Mouse (Mus musculus) adrenal gland, adult 2 months (tissue): ENCODE measurements at regions not wholly inside any gene's neighbourhood (a gene's known extent, or its start where the extent isn't known, plus 50 kb on each side); places are given as distances from the start of the nearest gene placed in this dataset.

ENCODE experiments used
- DNase-seq: peaks from one replicate; pipeline ENCODE4 v3.0.0; 2021
- microRNA-seq, 2 experiments: library from miRNA; unstranded; fragments of <30 nt; microRNA quantifications; one replicate each; pipeline ENCODE4 v1.2.0; 2021

DNA sequence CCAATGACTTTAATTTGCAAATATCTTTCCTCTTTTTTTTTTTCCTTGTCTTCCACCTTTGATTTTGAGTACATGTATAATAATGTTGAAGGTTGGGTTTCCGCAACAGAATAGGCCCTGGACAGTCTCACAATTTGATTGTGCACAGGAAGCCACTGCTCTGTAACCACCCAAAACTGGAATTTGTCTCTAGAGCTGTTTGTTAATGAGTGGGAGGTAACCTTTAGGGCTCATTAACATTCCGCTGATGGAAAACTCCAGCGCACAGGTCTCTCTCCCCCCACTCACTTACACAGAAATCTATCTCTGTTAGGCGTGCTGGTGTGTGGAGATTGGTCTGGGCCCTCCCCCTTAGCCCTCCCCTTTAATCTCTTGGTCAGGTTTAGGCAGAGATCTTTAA is 78.5 kb upstream of the Pmfbp1 start:
- DNase-seq = no peak

DNA sequence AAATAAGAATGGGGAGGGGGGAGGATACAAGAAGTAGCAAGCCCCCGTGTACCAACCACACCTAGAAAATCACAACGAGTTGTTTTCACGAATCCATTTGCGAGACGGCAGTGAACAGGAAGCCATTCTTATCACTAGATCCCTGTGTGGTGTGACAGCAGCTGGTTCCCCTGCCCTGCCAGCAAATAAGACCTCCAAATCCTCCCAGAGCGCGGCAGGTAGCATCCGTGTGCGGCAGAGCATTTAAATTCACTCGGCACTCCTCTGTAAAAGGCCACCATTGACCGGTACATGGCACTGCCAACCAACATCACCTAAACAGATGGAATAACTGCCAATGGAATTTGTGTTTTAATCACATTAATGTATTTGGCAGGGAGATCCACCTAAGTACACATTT is 77.9 kb upstream of the Pmfbp1 start:
- no peak for DNase-seq

DNA sequence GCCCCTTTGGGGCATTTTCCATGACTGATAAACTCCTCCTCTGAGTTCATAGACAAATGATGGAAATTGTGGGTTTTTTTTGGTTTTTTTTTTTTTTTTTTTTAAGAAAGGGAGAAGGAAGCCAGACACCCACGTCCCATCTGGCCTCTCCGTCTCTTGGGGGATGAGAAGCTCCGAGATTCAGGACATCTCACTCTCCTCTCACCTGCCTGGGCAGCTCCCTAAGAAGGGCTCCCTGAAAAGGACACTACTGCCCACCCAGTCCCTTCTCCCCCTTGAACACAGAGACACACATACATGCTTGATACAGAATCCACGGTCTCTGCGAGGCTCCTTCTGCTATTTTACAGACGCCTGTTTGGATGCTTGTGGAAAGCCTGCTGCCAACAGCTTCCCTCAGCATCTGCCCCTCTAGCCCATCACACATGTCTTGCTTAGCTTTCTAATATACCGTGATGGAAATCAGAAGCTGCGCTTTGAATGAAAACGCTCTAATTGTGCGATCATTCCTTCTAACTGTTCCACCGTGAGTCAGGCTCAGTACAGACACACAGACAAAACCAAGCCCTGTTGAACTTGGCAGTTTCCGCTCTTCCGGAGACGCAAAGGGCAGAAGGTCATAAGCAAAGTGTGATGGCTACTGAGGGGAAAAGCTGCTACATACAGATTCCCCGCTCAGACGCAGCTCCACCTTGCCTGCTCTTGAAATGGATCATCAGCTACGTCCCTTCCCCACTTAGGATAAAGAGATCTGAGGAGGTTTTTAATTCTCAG is 77.3 kb upstream of the Pmfbp1 start:
- DNase-seq = no peak

DNA sequence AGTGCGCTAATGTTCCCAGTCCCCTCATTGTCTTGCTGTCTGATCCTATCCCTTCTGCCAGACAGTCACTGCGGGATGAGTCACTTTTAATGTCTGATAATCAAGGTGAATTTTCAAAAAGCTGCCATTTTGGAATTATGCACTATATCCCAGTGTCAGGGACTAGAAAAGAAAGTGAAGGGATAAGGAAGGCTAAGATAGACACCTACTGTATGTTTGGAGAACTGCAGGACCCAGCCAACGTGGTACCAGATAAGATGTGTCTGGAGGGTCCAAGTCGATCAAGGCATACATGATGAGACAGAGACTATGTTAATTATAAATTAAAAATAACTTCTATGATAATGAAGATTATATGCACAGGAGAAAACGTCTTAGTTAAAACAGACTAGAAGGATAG is 76.6 kb upstream of the Pmfbp1 start:
- DNase-seq = peak; percentile 20

DNA sequence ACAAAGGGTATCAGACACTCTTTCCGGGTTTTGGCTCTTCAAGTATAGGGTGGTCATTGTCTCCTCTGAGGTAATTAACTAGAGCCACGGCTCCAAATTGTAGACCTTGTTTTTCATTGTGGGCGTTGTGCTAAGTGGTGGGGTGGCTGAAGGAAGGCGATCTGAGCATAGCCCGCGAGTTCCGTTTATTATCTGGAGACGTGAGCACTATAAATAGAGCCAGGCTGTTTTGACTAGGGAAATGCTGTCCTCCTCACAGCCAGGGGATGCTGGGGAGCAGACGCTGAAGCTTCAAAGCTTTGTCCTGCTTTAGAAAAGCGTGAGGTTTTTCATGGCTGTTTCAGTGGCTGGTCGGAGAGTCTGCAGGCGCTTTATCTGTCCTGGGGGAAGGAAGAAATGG is 75.9 kb upstream of the Pmfbp1 start:
- DNase-seq = no peak

DNA sequence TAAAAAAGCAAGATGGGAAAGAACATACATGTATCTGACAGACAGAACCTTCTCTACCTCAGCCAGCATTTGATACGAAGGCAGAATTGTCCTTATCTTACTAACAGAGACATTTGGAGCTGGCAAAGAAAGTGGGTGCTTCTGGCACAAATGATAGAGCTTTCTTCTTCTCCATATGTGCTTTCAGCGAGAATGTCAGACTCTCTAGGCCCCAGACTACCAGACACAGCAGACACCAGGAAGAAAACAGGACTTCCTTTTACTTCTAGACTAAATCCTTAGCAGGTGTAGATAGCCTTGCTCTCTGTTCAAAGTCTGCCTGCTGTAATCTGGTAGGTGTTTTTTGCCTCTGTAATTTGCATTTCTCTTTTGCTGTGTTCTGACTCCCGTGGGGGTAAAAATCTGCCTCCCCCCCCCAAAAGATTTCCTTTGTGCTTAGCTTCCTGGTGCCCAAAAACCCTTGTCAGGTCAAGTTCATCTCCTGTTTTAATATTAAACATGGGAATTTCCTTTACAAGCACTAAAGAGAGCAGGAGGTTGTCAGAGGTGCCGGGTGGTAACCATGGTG is 74.7 kb upstream of the Pmfbp1 start:
- no peak for DNase-seq

DNA sequence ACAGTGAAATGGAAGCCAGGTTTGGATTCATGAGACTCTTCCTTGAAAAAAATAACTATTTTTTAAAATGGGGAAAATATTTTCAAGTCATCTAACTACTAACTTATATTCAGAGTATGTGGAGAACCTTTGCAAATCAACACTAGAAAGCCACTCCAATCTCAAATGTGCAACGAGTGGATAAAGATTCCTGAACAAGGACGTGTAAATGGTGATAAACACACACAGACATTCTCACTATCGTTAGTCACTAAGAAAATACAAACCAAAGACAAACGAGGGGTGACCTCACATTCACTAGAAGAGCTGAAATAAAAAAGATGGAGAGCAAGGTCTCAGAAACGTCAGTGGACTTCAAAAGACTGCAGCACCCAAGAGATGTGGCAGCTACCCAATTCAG is 69.8 kb upstream of the Pmfbp1 start:
- no peak for DNase-seq

DNA sequence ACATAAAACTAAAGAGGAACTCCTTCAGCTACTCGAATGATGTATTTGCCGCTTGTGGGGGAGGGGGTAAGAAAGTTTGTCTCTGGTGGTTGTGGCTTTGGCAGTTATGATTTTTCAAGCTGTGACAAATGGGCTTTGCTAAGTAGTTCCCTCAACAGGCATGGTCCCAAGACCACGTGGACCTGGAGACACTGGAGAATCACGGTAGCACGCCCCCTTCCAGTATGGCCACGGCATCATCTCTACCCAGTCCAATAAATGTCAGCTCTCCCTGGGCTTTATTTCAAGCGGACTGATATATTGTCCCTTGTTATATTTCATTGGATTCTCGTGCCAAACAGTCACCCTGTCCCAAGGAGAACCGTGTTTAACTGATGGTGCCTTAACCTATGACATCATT is 65.3 kb upstream of the Pmfbp1 start:
- DNase-seq = peak; percentile 3

DNA sequence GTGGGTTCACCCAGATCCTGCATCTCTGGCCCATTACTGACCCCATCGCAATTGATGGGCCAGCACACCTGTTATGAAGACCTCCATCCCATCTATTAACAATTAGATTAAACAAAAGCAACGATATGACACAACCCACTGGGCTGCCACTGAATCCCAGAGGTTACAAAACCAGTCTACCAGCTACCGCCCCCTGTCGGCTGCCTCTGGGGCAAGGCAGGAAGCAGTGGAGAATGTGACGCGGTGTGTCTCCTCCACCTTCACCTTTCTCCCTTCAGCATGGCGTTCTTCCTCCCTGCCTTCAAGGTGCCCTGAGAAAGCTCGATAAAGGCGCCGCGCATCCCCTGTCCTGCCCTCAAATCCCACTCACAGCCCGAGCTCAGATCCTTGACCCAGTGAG is 59.3 kb upstream of the Pmfbp1 start:
- DNase-seq = no peak

DNA sequence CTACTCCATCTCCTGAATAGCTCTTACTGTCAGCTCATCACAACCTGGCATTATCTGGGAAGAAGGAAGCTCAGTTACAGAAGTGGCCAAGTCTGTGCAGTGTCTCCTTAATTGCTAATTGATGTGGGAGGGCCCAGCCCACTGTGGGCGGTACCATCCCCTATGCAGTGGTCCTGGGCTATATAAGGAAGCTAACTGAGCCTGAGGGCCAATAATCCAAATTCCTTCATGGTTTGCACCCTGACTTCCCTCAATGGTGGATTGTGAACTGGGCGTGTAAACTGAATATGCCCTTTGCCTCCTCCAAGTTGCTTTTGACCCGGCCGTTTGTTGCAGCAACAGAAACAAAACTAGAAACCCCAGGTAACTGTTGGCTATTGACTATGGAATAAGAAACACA is 57.8 kb upstream of the Pmfbp1 start:
- no peak for DNase-seq

DNA sequence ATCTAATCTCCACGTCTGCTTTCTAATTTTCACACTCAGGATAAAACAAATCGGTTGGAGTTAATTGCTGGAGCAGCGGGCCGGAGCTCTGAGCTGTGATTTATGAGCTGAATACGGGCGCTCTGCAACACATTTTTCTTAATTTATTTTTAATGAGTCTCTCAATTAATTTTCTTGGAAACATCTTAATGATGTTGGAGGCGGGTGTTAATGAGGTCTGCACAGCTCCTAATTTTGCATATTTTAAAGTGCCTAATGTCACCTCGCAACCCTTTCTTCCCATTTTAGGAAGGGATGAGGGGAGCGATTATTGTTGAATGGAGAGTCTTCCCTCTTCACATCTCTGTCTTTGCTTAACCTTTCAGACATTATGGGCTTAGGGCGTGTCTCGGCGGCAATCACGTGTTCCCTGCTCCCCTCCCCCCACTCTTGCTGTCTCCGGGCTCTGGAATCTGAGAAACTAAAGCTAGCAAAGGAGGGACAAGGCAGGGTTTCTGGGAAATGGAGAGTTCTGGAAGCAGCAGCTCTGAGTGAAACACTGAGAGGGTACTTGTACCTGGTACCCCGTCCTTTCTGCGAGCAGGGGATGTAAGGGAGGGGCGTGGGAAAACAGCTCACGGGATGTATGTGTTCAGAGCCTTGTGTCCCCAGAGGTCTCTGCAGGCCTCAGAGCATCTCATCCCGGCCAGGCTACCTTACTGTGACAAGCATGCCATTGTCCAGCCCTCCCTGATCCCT is 56.8 kb upstream of the Pmfbp1 start:
- no peak for DNase-seq

DNA sequence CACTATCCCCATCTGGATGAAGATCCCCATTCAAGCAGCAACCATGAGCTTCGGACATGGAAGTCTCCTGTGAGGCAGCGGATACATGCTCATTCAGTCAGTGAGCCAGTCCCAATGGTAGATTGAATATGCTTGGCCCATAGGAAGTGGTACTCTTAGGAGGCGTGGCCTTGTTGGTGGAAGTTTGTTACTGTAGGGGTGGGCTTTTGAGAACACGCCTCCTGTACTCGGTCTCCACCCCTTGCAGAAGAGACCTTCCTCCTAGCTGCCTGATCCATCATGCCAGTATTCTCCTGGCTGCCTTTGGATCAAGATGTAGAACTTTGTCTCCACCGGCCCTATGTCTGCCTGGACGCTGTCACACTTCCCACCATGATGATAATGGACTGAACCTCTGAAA is 55.3 kb upstream of the Pmfbp1 start:
- no peak for DNase-seq

Small RNA genes in the stretch of these regions (microRNA-seq; reads per million reads assigned to microRNA genes)
- gene Gm23163 = 0 reads per million in 2 experiments
